Mouse (Mus musculus) stomach, embryonic 16.5 days (tissue): Measurements from ENCODE around the gene Tnni2. TPM values are rescaled to one million over a fixed set of nuclear protein-coding genes. Genes with fewer than 3 reads are reported as not detected.

Source experiments
- polyA plus RNA-seq: library from polyadenylated mRNA; unstranded; fragments of >200 nt; fragmentation: Nextera tagmentation; extraction: Ambion mirVana; gene quantifications from 2 replicates; pipeline ENCODE4 v1.2.1, GENCODE M21; 2015

Tnni2 gene
- polyA plus RNA-seq, 1 experiment from 2014 or later: 217 TPM

Other genes starting within 250 kb of the Tnni2 start
- gene Krtap5-3, start 240.4 kb upstream of the Tnni2 start, polyA plus RNA-seq: not detected in 2 replicates
- gene Gm7579, start 229.9 kb upstream of the Tnni2 start, polyA plus RNA-seq: not detected in 2 replicates
- gene Krtap5-5, start 211.8 kb upstream of the Tnni2 start, polyA plus RNA-seq: not detected in 2 replicates
- gene Gm40460, start 200.7 kb upstream of the Tnni2 start, polyA plus RNA-seq: not detected in 2 replicates
- gene Gm2431, start 183.5 kb upstream of the Tnni2 start, polyA plus RNA-seq: not detected in 2 replicates
- gene Gm4559, start 167.4 kb upstream of the Tnni2 start, polyA plus RNA-seq: not detected in 2 replicates
- not detected in 2 replicates for gene Krtap5-1, start 144.7 kb upstream of the Tnni2 start, polyA plus RNA-seq
- not detected in 2 replicates for gene Krtap5-4, start 138.3 kb upstream of the Tnni2 start, polyA plus RNA-seq
- 3.7 and 5.2 TPM in 2 replicates for gene Ifitm10, start 68.1 kb upstream of the Tnni2 start, polyA plus RNA-seq
- gene Gm49369, start 59.1 kb upstream of the Tnni2 start, polyA plus RNA-seq: 0.96 TPM in 1 of 2 replicates, not detected in the other
- gene Ctsd, start 53.8 kb upstream of the Tnni2 start, polyA plus RNA-seq: 451 and 599 TPM in 2 replicates
- 31.1 and 50.1 TPM in 2 replicates for gene Syt8, start 7.0 kb upstream of the Tnni2 start, polyA plus RNA-seq
- 216 and 235 TPM in 2 replicates for gene Lsp1, start 19.0 kb downstream of the Tnni2 start, polyA plus RNA-seq
- 12.0 and 208 TPM in 2 replicates for gene Tnnt3, start 57.0 kb downstream of the Tnni2 start, polyA plus RNA-seq
- gene Mrpl23, start 90.9 kb downstream of the Tnni2 start, polyA plus RNA-seq: 16.2 and 30.7 TPM in 2 replicates
- gene Igf2, start 225.0 kb downstream of the Tnni2 start, polyA plus RNA-seq: 669 and 788 TPM in 2 replicates
- gene Gm49394, start 228.1 kb downstream of the Tnni2 start, polyA plus RNA-seq: 0.09 TPM in 1 of 2 replicates, not detected in the other